Comparison of ENCODE assay signal across 8 mouse cellular contexts in the genomic region with DNA sequence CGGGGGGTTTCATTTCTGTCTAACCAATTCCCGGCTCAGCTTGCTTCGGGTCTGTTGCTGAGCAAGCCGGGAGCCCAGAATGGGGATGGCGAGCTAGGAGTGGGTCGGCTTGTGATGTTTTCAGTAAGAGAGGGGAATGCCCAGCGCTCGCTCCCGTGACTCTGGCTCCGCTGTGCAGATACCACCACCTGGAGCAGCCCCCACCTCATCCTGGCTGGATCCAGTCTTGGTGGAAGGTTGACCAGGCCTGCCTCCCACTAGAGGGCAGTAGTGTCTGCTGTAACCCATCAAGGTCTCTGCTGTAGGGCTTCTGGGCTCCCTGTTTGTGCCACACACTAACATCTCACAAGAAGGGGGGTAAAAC. TPM values are rescaled to one million over a fixed set of nuclear protein-coding genes. Genes with fewer than 3 reads are reported as not detected.
DNase-seq lines count a peak whose midpoint lies in the region; ATAC-seq and TF ChIP-seq lines count a peak whose summit lies in the region.

No protein-coding gene starts in this region.

- TF ChIP-seq POLR2A in brain, embryonic 14.5 days (IDR thresholded peaks at IDR 0.05; ENCODE audit: borderline replicate concordance, extremely low read depth, insufficient read depth, insufficient read length, poor library complexity, severe bottlenecking) = no peak

- peak overlapping the region; percentile 65 for H3K9ac ChIP-seq in heart, embryonic 14.5 days (ENCODE audit: low read length)
- no peak overlapping the region for H3K9ac ChIP-seq in liver, embryonic 14.5 days (replicated peaks)
- H3K9ac ChIP-seq in neural tube, embryonic 13.5 days = peak overlapping the region; percentile 70

- peak overlapping the region; percentile 53 for H3K4me3 ChIP-seq in forebrain, embryonic 10.5 days
- peak overlapping the region; percentile 30 to 32; a peak in 3 of 4 replicates for H3K4me3 ChIP-seq in heart, embryonic 14.5 days (ENCODE audit: control insufficient read depth in 1 of 2, insufficient read depth in 1 of 2, low read depth in 1 of 2, low read length in 2 of 2)
- no peak overlapping the region for H3K4me3 ChIP-seq in liver, embryonic 14.5 days (ENCODE audit: insufficient read depth in 1 of 2, low read depth in 2 of 2, low read length in 2 of 2)
- H3K4me3 ChIP-seq in neural tube, embryonic 13.5 days = peak overlapping the region; percentile 41

- ATAC-seq in heart, embryonic 14.5 days (ENCODE audit: insufficient number of reproducible peaks, insufficient read depth, low FRiP score, low read depth) = peak; percentile 62; the same call in 1 of the 2 replicates
- peak; percentile 67 for ATAC-seq in liver, embryonic 14.5 days (ENCODE audit: insufficient read depth)
- peak; percentile 94 for ATAC-seq in neural tube, embryonic 13.5 days (ENCODE audit: low read depth)

- WGBS in forebrain, embryonic 10.5 days = 2% methylated on average over 10 of the region's 10 CpGs
- 6% methylated on average over 10 of the region's 10 CpGs for WGBS in heart, embryonic 14.5 days
- WGBS in liver, embryonic 14.5 days (ENCODE audit: insufficient replicate concordance) = 23% methylated on average over 10 of the region's 10 CpGs
- 4% methylated on average over 10 of the region's 10 CpGs for WGBS in neural tube, embryonic 13.5 days

- peak; percentile 84 for TF ChIP-seq CTCF in brain, embryonic 14.5 days (IDR thresholded peaks at IDR 0.05; ENCODE audit: borderline replicate concordance, extremely low read depth, insufficient read depth, insufficient read length)
- peak; percentile 91 for TF ChIP-seq CTCF in liver, embryonic 14.5 days (IDR thresholded peaks at IDR 0.05; ENCODE audit: low read depth)

- H3K9me3 ChIP-seq in forebrain, embryonic 10.5 days = no peaks in the 10 kb centered on the region
- no peaks in the 10 kb centered on the region for H3K9me3 ChIP-seq in heart, embryonic 14.5 days (ENCODE audit: control insufficient read depth, low read length)
- H3K9me3 ChIP-seq in liver, embryonic 14.5 days (ENCODE audit: control insufficient read depth, low read length) = no peaks in the 10 kb centered on the region
- H3K9me3 ChIP-seq in neural tube, embryonic 13.5 days = peaks cover 4% of the 10 kb centered on the region; the same call in 1 of the 2 replicates

- TF ChIP-seq EP300 in liver, embryonic 14.5 days (IDR thresholded peaks at IDR 0.05; ENCODE audit: low read depth) = no peak

- H3K4me1 ChIP-seq in forebrain, embryonic 10.5 days = peaks cover 15% of the 10 kb centered on the region
- peaks cover 34 to 54% of the 10 kb centered on the region in 2 experiments for H3K4me1 ChIP-seq in heart, embryonic 14.5 days (ENCODE audit: control insufficient read depth in 2 of 2, insufficient read depth in 2 of 2, low read length in 2 of 2)
- peaks cover 5 to 24% of the 10 kb centered on the region in 2 experiments for H3K4me1 ChIP-seq in liver, embryonic 14.5 days (replicated peaks; ENCODE audit: control insufficient read depth in 2 of 2, insufficient read depth in 2 of 2, low read length in 1 of 2)
- H3K4me1 ChIP-seq in neural tube, embryonic 13.5 days (replicated peaks) = peaks cover 15% of the 10 kb centered on the region

- peak overlapping the region; percentile 78 for H3K27ac ChIP-seq in forebrain, embryonic 10.5 days
- peak overlapping the region; percentile 71 for H3K27ac ChIP-seq in heart, embryonic 14.5 days (replicated peaks in 1 of 2; ENCODE audit: control insufficient read depth in 1 of 2, insufficient read depth in 1 of 2, low read depth in 2 of 2, low read length in 2 of 2)
- H3K27ac ChIP-seq in liver, embryonic 14.5 days = no peak overlapping the region
- peak overlapping the region; percentile 82 for H3K27ac ChIP-seq in neural tube, embryonic 13.5 days (replicated peaks)

- peak; percentile 19 for DNase-seq in CD4-positive helper T cell, adult 2 months (ENCODE audit: low read depth, low spot score)
- peak; percentile 95 for DNase-seq in brain, embryonic 14.5 days (ENCODE audit: low read depth)
- peak; percentile 81 for DNase-seq in forebrain, embryonic 10.5 days (ENCODE audit: extremely low spot score, low spot score)
- DNase-seq in kidney, postnatal 10 days = peak; percentile 89
- DNase-seq in liver, embryonic 14.5 days (ENCODE audit: low read depth in 3 of 3, low spot score in 3 of 3) = peak; percentile 45 to 55 (median 48)
- DNase-seq in testis, postnatal 10 days (ENCODE audit: low spot score) = peak; percentile 85

- H3K36me3 ChIP-seq in forebrain, embryonic 10.5 days (replicated peaks) = no peaks in the 10 kb centered on the region
- H3K36me3 ChIP-seq in heart, embryonic 14.5 days (ENCODE audit: control insufficient read depth, insufficient read depth, low read length) = peaks cover 61% of the 10 kb centered on the region
- H3K36me3 ChIP-seq in liver, embryonic 14.5 days (replicated peaks; ENCODE audit: control insufficient read depth, insufficient read depth, low read depth) = peaks cover 95% of the 10 kb centered on the region
- peaks cover 11% of the 10 kb centered on the region; the same call in 1 of the 2 replicates for H3K36me3 ChIP-seq in neural tube, embryonic 13.5 days

- H3K4me2 ChIP-seq in heart, embryonic 14.5 days (ENCODE audit: low read length) = peak overlapping the region; percentile 64
- H3K4me2 ChIP-seq in liver, embryonic 14.5 days (ENCODE audit: low read depth) = peak overlapping the region; percentile 25; the same call in 1 of the 2 replicates
- H3K4me2 ChIP-seq in neural tube, embryonic 13.5 days = peak overlapping the region; percentile 66

- H3K27me3 ChIP-seq in forebrain, embryonic 10.5 days (ENCODE audit: poor library complexity, severe bottlenecking) = no peaks in the 10 kb centered on the region
- no peaks in the 10 kb centered on the region for H3K27me3 ChIP-seq in heart, embryonic 14.5 days (ENCODE audit: control insufficient read depth, insufficient read depth, low read length)
- H3K27me3 ChIP-seq in liver, embryonic 14.5 days (ENCODE audit: control insufficient read depth, insufficient read depth, low read length) = no peaks in the 10 kb centered on the region
- H3K27me3 ChIP-seq in neural tube, embryonic 13.5 days = no peaks in the 10 kb centered on the region

RNA-seq across cellular contexts. Expression of gene Gmpr, which starts 31.9 kb away (rescaled TPM):
- 16.8 and 19.9 TPM in 2 replicates for polyA plus RNA-seq in brain, embryonic 14.5 days (2012; rRNA removed)
- polyA plus RNA-seq in forebrain, embryonic 10.5 days (2016; fragmentation: Nextera tagmentation; extraction: Ambion mirVana) = 27.3 and 31.5 TPM in 2 replicates
- 202 and 210 TPM in 2 replicates for polyA plus RNA-seq in heart, embryonic 14.5 days (2014; fragmentation: Nextera tagmentation; extraction: Ambion mirVana)
- polyA plus RNA-seq in liver, embryonic 14.5 days (2012; rRNA removed) = 116 and 155 TPM in 2 replicates
- 295 and 311 TPM in 2 replicates for polyA plus RNA-seq in liver, embryonic 14.5 days (2014; fragmentation: Nextera tagmentation; extraction: Ambion mirVana)
- 39.2 and 41.7 TPM in 2 replicates for polyA plus RNA-seq in neural tube, embryonic 13.5 days (2015; fragmentation: Nextera tagmentation; extraction: Ambion mirVana)

Comparison
In these comparisons a context has a peak if more than half of its experiments do, and no peak if none do; other contexts are left out.
1. DNase-seq: peak in every context shown above with its lines; median percentile 95 in brain, embryonic 14.5 days; 89 in kidney, postnatal 10 days; 85 in testis, postnatal 10 days; 81 in forebrain, embryonic 10.5 days; 48 in liver, embryonic 14.5 days; 19 in CD4-positive helper T cell, adult 2 months.
2. H3K4me3 ChIP-seq: peak in forebrain, embryonic 10.5 days (single experiment), heart, embryonic 14.5 days (2 of 2) and neural tube, embryonic 13.5 days (single experiment); none in liver, embryonic 14.5 days (0 of 2).
3. Peak in every context shown above with its lines, with median percentiles within 50 percentile points of each other: ATAC-seq and H3K4me2 ChIP-seq.